Mouse (Mus musculus): ENCODE measurements around the gene Olfr353.

Gene Olfr353

GRCm38 (mm10) chr2:36892836-36893235, at the start of gene Olfr353:
Gene Olfr353, minus strand, starts transcription at chr2:36892936.
- no peak for DNase-seq (ENCODE audit: extremely low spot score, low read depth, low spot score)

DNA sequence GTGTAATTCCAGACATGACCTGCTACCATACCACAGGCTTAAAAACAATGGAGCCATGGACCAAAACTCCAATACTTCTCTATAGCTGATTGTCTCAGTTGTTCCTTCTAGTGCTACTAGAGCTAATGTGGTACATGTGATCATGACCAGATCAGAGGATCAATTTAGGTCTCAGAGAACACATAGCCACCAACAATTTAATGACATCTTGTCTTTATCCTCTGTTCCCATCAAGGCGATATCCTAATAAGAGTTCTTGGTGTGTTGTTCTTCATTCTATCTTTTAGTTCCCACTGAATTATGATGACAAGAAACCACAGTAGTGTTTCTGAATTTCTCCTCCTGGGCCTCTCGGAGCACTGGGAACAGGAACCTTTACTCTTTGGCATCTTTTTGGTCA, 44.1 kb upstream of the Olfr353 start, which contains the start of gene Olfr356:
Gene Olfr356, plus strand, starts transcription at position 301 of the 400 bp plus-strand sequence.
- DNase-seq (ENCODE audit: extremely low spot score, low read depth, low spot score): no peak

- no peak for DNase-seq (ENCODE audit: extremely low spot score, low read depth, low spot score)
Measured at GRCm38 (mm10) chr2:36928797-36929196, 36.1 kb upstream of the Olfr353 start, which contains the start of gene Olfr355. Gene Olfr355, minus strand, starts transcription at chr2:36928897.

DNA sequence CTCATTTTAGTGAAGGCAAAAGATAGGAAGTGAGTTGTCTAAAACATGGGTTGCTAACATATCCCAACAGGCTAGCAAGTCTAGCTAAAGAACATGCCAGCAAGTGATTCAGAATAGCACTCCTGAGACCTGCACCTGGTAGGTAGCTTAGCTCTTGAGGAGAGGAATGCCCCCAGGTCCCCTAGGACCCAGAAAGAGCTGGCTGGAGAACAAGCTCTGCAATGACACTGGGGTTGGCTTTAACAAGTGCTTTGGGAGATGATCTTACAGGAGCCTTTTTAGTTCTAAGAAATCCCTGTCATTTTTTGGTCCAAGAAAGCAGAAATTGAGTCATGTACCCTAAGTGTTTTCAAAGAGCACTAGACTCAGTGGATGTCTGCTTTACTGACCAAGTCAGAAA, 12.6 kb upstream of the Olfr353 start, which contains the start of gene Olfr354:
Gene Olfr354, plus strand, starts transcription at position 301 of the 400 bp plus-strand sequence.
- DNase-seq (ENCODE audit: extremely low spot score, low read depth, low spot score): no peak

DNA sequence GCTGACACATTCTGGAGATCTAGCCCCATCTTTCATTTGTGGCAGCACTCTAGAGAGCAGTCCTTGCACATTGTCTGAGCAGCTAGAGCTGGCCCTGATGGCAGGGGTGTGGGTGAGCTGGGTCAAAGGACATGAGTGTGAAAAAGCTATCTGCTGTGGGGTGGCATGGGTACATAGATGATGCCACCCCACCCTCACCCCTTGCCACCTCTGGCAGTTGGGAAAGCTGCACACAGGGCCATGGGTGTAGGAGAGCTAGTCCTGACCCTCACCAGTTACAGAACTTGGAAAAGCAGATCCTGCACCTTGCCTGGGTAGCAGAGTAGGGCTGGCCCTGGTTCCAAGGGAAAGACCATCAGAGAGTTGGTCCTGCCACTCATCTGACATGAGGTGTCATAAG, 4.4 kb upstream of the Olfr353 start:
- DNase-seq (ENCODE audit: extremely low spot score, low read depth, low spot score): no peak

GRCm38 (mm10) chr2:36868160-36868559, 24.6 kb downstream of the Olfr353 start, which contains the start of gene Olfr352:
Gene Olfr352, plus strand, starts transcription at chr2:36868460.
- DNase-seq (ENCODE audit: extremely low spot score, low read depth, low spot score): no peak

DNA sequence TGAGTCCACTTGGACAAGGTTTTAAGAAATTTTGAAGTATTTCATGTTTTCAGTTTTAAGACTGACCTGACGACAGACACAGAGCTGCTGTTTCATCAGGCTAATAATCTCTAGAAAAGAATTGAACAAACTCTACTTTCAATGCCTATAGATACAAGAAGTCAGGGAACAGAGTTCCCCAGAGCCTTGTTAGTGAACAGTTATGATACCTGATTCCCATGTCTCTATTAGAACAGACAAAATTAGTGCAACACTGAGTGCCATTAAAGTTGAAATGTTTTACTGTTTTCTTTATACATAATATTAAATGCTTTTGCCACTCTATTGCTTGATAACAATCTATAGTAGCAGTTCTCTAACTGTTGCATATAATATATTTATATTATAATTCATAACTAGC, 30.2 kb downstream of the Olfr353 start, which contains the start of gene Olfr351:
Gene Olfr351, minus strand, starts transcription at position 101 of the 400 bp plus-strand sequence.
- no peak for DNase-seq (ENCODE audit: extremely low spot score, low read depth, low spot score)

GRCm38 (mm10) chr2:36846010-36846409, 46.7 kb downstream of the Olfr353 start, which contains the start of gene Olfr350:
Gene Olfr350, plus strand, starts transcription at chr2:36846310.
- no peak for DNase-seq (ENCODE audit: extremely low spot score, low read depth, low spot score)

Data from hindlimb bud, embryonic 11.5 days (tissue).